Mouse (Mus musculus) intestine, embryonic 14.5 days (tissue): ENCODE measurements around the gene 1110032A03Rik. TPM values are rescaled to one million over a fixed set of nuclear protein-coding genes. Genes with fewer than 3 reads are reported as not detected.

Experiments used
- ATAC-seq: fragments of 200-750 bp; cut with Nextera tagmentation; replicated peaks from 2 replicates; pipeline ENCODE4 v1.8.0; 2017; ENCODE audit warnings: low read depth, moderate number of reproducible peaks, moderate TSS enrichment, moderate library complexity; ENCODE audit not compliant: low FRiP score, low TSS enrichment
- DNase-seq: peaks from one replicate; pipeline ENCODE4 v3.0.0-alpha.2; 2018; ENCODE audit warnings: low spot score
- H3K27ac ChIP-seq: fragments of 300-500 bp; sonication (generic); 2 replicates; pipeline ENCODE4 v1.5.1; 2014; ENCODE audit warnings: low read depth, mild to moderate bottlenecking, control low read depth
- H3K27me3 ChIP-seq: fragments of 300-500 bp; sonication (generic); replicated peaks from 2 replicates; pipeline ENCODE4 v1.6.1; 2014; ENCODE audit warnings: low read length, control low read depth; ENCODE audit not compliant: control insufficient read depth, insufficient read depth
- H3K36me3 ChIP-seq: fragments of 300-500 bp; sonication (generic); 2 replicates; pipeline ENCODE4 v1.6.1; 2014; ENCODE audit warnings: low read length, control low read depth; ENCODE audit not compliant: control insufficient read depth, insufficient read depth
- H3K4me1 ChIP-seq: fragments of 300-500 bp; sonication (generic); replicated peaks from 2 replicates; pipeline ENCODE4 v1.6.1; 2014; ENCODE audit warnings: low read length, control low read depth, mixed read lengths; ENCODE audit not compliant: control insufficient read depth, insufficient read depth
- H3K4me2 ChIP-seq: fragments of 300-500 bp; sonication (generic); 2 replicates; pipeline ENCODE4 v1.6.1; 2014; ENCODE audit warnings: low read length
- H3K4me3 ChIP-seq: fragments of 300-500 bp; sonication (generic); 2 replicates; pipeline ENCODE4 v1.5.1; 2014; ENCODE audit warnings: low read depth, low read length, control low read depth, mixed read lengths
- H3K9ac ChIP-seq: fragments of 300-500 bp; sonication (generic); 2 replicates; pipeline ENCODE4 v1.6.1; 2014; ENCODE audit warnings: mild to moderate bottlenecking, low read length
- H3K9me3 ChIP-seq: fragments of 300-500 bp; sonication (generic); 2 replicates; pipeline ENCODE4 v1.6.1; 2016; ENCODE audit warnings: low read length, control low read depth; ENCODE audit not compliant: control insufficient read depth
- WGBS: fragments of 180-500 bp; shearing (Covaris S2); extraction: QIAGEN DNeasy Blood & Tissue Kit; methylation state at CpG from one replicate; pipeline ENCODE4 v1.1.7; 2014; 5-methylcytosine and 5-hydroxymethylcytosine counted together
- polyA plus RNA-seq: library from polyadenylated mRNA; unstranded; fragments of >200 nt; fragmentation: Nextera tagmentation; extraction: Ambion mirVana; gene quantifications from 2 replicates; pipeline ENCODE4 v1.2.1, GENCODE M21; 2014

Gene 1110032A03Rik
- polyA plus RNA-seq, 1 experiment from 2014 or later: 32.0 TPM

DNA sequence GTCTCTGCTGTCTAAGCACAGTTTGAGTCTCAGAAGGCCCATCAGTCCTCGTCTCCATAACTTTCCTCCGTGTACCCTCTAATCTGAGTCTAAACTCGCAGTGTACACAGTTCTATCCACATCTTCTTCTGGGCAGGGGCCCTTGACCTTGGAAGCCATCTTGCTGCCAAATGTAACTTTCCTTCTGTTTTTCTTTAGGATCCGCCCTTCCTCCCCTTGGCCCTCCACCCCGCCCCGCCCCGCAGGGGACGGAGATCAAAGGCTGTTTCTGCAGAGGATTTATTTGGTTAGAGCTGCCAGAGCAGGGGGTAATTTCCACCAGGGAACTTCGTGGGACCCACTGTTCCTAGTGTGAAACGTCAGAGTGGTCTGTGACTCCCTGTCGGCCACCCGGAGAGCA, 54.3 kb downstream of the 1110032A03Rik start:
- WGBS: 28% methylated on average over 12 of the region's 12 CpGs
- Histone ChIP-seq H3K4me1 (peaks cover 7% of the 10 kb centered on the region; the same call in 1 of the 2 replicates), H3K9ac (no peak overlapping the region), H3K4me3 (no peak overlapping the region), H3K27ac (no peak overlapping the region), H3K9me3 (no peaks in the 10 kb centered on the region), H3K36me3 (no peaks in the 10 kb centered on the region), H3K4me2 (no peak overlapping the region), H3K27me3 (no peaks in the 10 kb centered on the region)
- DNase-seq (no peak), ATAC-seq (no peak)

- H3K4me2 ChIP-seq: no peak overlapping the region
- no peaks in the 10 kb centered on the region for H3K9me3 ChIP-seq
- no peak overlapping the region for H3K27ac ChIP-seq
- H3K27me3 ChIP-seq: no peaks in the 10 kb centered on the region
- no peaks in the 10 kb centered on the region for H3K36me3 ChIP-seq
- 84% methylated on average over 4 of the region's 4 CpGs for WGBS
- peaks cover 7% of the 10 kb centered on the region; the same call in 1 of the 2 replicates for H3K4me1 ChIP-seq
- DNase-seq (no peak), ATAC-seq (no peak)
- no peak overlapping the region for H3K4me3 ChIP-seq
- no peak overlapping the region for H3K9ac ChIP-seq
These were observed 56.4 kb downstream of the 1110032A03Rik start for GRCm38 (mm10) chr9:50718878-50719277.

DNA sequence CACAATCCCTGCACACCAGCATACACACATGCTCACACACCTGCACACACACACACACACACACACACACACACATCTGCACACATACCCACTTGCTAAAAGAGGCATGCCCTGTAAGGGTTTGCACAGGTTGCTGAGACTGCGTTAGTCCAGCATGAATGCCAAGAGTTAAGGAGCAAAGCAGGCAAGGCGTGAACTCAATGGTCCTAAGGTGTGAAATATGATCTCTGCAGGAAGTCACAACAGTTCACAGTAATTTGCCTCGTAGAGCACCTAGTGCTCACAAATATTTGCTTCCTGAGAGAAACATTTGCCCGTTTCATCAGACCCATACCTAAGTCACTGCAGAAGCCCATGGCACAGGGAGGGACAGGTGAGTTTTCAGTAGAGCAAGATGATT, 61.1 kb downstream of the 1110032A03Rik start:
- H3K36me3 ChIP-seq: no peaks in the 10 kb centered on the region
- no peak overlapping the region for H3K9ac ChIP-seq
- H3K4me2 ChIP-seq: no peak overlapping the region
- H3K27ac ChIP-seq: no peak overlapping the region
- no peak for ATAC-seq
- no peaks in the 10 kb centered on the region for H3K9me3 ChIP-seq
- DNase-seq: no peak
- no peaks in the 10 kb centered on the region for H3K27me3 ChIP-seq
- H3K4me3 ChIP-seq: no peak overlapping the region
- H3K4me1 ChIP-seq: no peaks in the 10 kb centered on the region
- 43% methylated on average over 4 of the region's 4 CpGs for WGBS

Other genes with a start within 250 kb of the 1110032A03Rik start
- gene Pts, start 246.8 kb downstream of the 1110032A03Rik start, polyA plus RNA-seq: 82.3 and 85.6 TPM in 2 replicates
- 13.4 and 13.5 TPM in 2 replicates for gene Il18, start 220.7 kb downstream of the 1110032A03Rik start, polyA plus RNA-seq
- gene Bco2, start 220.3 kb downstream of the 1110032A03Rik start, polyA plus RNA-seq: 0.32 and 0.41 TPM in 2 replicates
- gene Tex12, start 214.2 kb downstream of the 1110032A03Rik start, polyA plus RNA-seq: not detected in 2 replicates
- gene Sdhd, start 171.7 kb downstream of the 1110032A03Rik start, polyA plus RNA-seq: 407 and 414 TPM in 2 replicates
- 297 and 341 TPM in 2 replicates for gene Timm8b, start 171.6 kb downstream of the 1110032A03Rik start, polyA plus RNA-seq
- gene Pih1d2, start 158.2 kb downstream of the 1110032A03Rik start, polyA plus RNA-seq: 2.3 and 3.8 TPM in 2 replicates
- 20.7 and 24.7 TPM in 2 replicates for gene Nkapd1, start 158.1 kb downstream of the 1110032A03Rik start, polyA plus RNA-seq
- 52.9 and 60.9 TPM in 2 replicates for gene Dlat, start 115.7 kb downstream of the 1110032A03Rik start, polyA plus RNA-seq
- gene Dixdc1, start 36.0 kb downstream of the 1110032A03Rik start, polyA plus RNA-seq: 7.7 and 8.6 TPM in 2 replicates
- 10.3 and 12.7 TPM in 2 replicates for gene 2310030G06Rik, start 29.0 kb downstream of the 1110032A03Rik start, polyA plus RNA-seq
- 41.5 and 44.4 TPM in 2 replicates for gene Cryab, start 24.2 kb downstream of the 1110032A03Rik start, polyA plus RNA-seq
- 2.1 and 4.0 TPM in 2 replicates for gene Hspb2, start 23.2 kb downstream of the 1110032A03Rik start, polyA plus RNA-seq
- 13.5 and 15.4 TPM in 2 replicates for gene Fdxacb1, start 7.3 kb downstream of the 1110032A03Rik start, polyA plus RNA-seq
- 44.6 and 48.7 TPM in 2 replicates for gene Alg9, start 501 bp downstream of the 1110032A03Rik start, polyA plus RNA-seq
- 73.9 and 80.8 TPM in 2 replicates for gene Ppp2r1b, start 69.8 kb upstream of the 1110032A03Rik start, polyA plus RNA-seq
- gene Sik2, start 233.6 kb upstream of the 1110032A03Rik start, polyA plus RNA-seq: 16.6 and 16.9 TPM in 2 replicates